Mouse (Mus musculus): ENCODE measurements around the gene Tmem209. TPM values are rescaled to one million over a fixed set of nuclear protein-coding genes. Genes with fewer than 3 reads are reported as not detected.

The Tmem209 gene
- polyA plus RNA-seq, 1 experiment from 2014 or later, result 30.3 TPM

- WGBS, result 78% methylated on average over 8 of the region's 8 CpGs
- ATAC-seq (ENCODE audit: low FRiP score, low read depth), result peak; percentile 34; the same call in 1 of the 2 replicates
Measured at GRCm38 (mm10) chr6:30477210-30477714, 32.3 kb downstream of the Tmem209 start.

DNA sequence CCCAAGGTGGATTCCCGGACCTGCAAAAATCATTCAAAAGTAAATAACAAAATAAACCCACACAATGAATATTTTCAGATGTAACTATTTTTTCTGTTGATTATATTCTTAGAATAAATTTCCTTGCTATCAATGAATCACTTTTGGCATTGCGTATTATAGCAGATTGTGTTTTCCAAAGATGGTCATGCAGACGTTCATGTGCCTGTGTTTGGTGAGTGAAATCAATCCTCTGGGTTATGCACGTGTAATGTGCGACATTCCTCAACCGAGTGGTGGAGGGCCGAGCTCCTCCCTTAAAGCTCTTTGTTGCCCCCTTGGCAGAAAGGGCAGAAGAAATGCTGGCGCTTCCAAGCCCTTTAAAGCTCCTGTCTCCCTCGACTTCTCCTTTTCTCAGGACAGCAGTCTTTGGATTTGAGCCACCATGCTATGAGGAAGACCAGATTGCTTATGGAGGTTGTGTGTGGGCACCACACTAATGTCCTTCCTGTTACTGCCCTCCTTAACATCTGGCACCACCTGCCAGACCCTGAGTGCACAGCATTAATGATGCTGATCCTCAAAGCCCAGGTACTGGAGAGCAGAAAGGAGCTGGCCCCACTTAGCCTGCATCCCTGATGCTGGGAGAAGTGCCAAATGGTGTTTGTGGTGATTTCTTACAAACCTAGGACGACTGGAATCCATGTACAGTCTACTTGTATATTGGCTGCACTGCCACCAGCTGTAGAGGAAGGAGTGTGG lies 33.4 kb downstream of the Tmem209 start:
- H3K4me2 ChIP-seq, result no peak overlapping the region
- H3K4me1 ChIP-seq (replicated peaks), result peaks cover 6% of the 10 kb centered on the region; the same call in 1 of the 2 replicates
- H3K36me3 ChIP-seq, result 0 out of 2 replicates have a peak, but pooled peaks cover 4% of the 10 kb centered on the region
- H3K9ac ChIP-seq, result no peak overlapping the region
- no peak for ATAC-seq (ENCODE audit: low FRiP score, low read depth)
- WGBS, result 77% methylated on average over 10 of the region's 10 CpGs
- H3K4me3 ChIP-seq, result no peak overlapping the region
- no peak overlapping the region for H3K27ac ChIP-seq (replicated peaks)
- H3K9me3 ChIP-seq, result no peaks in the 10 kb centered on the region
- no peaks in the 10 kb centered on the region for H3K27me3 ChIP-seq

More at GRCm38 (mm10) chr6:30477210-30477714, 32.3 kb downstream of the Tmem209 start:
- Histone ChIP-seq H3K4me3 (no peak overlapping the region), H3K9me3 (no peaks in the 10 kb centered on the region), H3K27me3 (no peaks in the 10 kb centered on the region), H3K4me1 (replicated peaks) (peaks cover 6% of the 10 kb centered on the region; the same call in 1 of the 2 replicates), H3K36me3 (peaks cover 9% of the 10 kb centered on the region; the same call in 1 of the 2 replicates), H3K4me2 (no peak overlapping the region), H3K9ac (no peak overlapping the region), H3K27ac (replicated peaks) (no peak overlapping the region)

DNA sequence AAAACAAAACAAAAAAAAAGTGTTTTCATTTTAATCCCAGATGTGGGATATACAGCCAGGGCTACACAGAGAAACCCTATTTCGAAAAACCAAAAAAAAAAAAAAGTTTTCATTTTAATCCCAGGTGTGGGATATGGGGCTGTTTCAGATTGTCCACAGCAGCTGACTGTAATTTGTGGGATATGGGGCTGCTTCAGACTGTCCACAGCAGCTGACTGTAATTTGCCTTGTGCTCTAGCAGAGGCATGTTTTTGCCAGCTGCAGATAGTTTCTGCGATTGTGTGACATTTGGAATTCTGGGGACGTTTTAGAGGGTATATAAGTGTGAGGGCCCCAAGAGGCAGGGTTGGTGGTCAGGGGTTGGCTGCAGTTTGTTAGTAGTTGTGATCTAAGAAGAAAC lies 37.9 kb downstream of the Tmem209 start:
- no peak for ATAC-seq (ENCODE audit: low FRiP score, low read depth)
- H3K4me3 ChIP-seq, result no peak overlapping the region
- H3K27ac ChIP-seq (replicated peaks), result no peak overlapping the region
- H3K4me1 ChIP-seq (replicated peaks), result peaks cover 19% of the 10 kb centered on the region
- H3K9me3 ChIP-seq, result no peaks in the 10 kb centered on the region
- no peak overlapping the region for H3K4me2 ChIP-seq
- WGBS, result 82% methylated on average over 3 of the region's 3 CpGs
- no peak overlapping the region for H3K9ac ChIP-seq
- H3K27me3 ChIP-seq, result no peaks in the 10 kb centered on the region
- no peaks in the 10 kb centered on the region for H3K36me3 ChIP-seq

- 38% methylated on average over 12 of the region's 12 CpGs for WGBS
- H3K27me3 ChIP-seq, result no peaks in the 10 kb centered on the region
- no peak overlapping the region for H3K4me3 ChIP-seq
- H3K27ac ChIP-seq (replicated peaks), result peak overlapping the region; percentile 9
- no peak overlapping the region for H3K9ac ChIP-seq
- peak; percentile 70 for ATAC-seq (ENCODE audit: low FRiP score, low read depth)
- no peak overlapping the region for H3K4me2 ChIP-seq
- no peaks in the 10 kb centered on the region for H3K36me3 ChIP-seq
- H3K4me1 ChIP-seq (replicated peaks), result peaks cover 19% of the 10 kb centered on the region
- H3K9me3 ChIP-seq, result no peaks in the 10 kb centered on the region
Measured at GRCm38 (mm10) chr6:30469370-30469769, 40.2 kb downstream of the Tmem209 start.

GRCm38 (mm10) chr6:30468684-30469083 lies 40.9 kb downstream of the Tmem209 start:
- Histone ChIP-seq H3K4me3 (no peak overlapping the region), H3K9me3 (no peaks in the 10 kb centered on the region), H3K27ac (replicated peaks) (no peak overlapping the region; the same call in 1 of the 2 replicates), H3K4me2 (no peak overlapping the region), H3K27me3 (no peaks in the 10 kb centered on the region), H3K4me1 (replicated peaks) (peaks cover 19% of the 10 kb centered on the region), H3K9ac (no peak overlapping the region), H3K36me3 (no peaks in the 10 kb centered on the region)
- 53% methylated on average over 12 of the region's 12 CpGs for WGBS
- no peak for ATAC-seq (ENCODE audit: low FRiP score, low read depth)

DNA sequence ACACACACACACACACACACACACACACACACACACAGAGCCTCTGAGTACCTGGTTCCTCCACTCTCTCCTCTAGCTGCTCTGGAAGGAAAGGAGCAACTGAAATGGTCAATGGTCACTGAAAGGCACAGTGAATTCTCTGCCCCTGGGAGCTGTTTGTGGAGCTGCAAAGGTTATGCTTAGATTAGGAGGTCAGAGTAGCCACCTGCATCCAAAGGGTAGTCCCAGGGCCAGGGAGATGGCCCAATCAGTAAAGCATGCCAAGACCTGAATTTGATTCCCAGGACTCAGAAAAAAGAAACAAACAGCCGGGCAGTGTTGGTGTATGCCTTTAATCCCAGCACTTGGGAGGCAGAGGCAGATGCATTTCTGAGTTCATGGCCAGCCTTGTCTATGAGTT lies 41.5 kb downstream of the Tmem209 start:
- ATAC-seq (ENCODE audit: low FRiP score, low read depth), result no peak
- Histone ChIP-seq H3K36me3 (no peaks in the 10 kb centered on the region), H3K27me3 (no peaks in the 10 kb centered on the region), H3K4me2 (no peak overlapping the region), H3K9ac (no peak overlapping the region), H3K27ac (replicated peaks) (no peak overlapping the region), H3K9me3 (no peaks in the 10 kb centered on the region), H3K4me1 (replicated peaks) (peaks cover 19% of the 10 kb centered on the region), H3K4me3 (no peak overlapping the region)
- 88% methylated on average over 1 of the region's 1 CpGs for WGBS

GRCm38 (mm10) chr6:30465586-30465985 lies 44.0 kb downstream of the Tmem209 start:
- H3K27me3 ChIP-seq, result no peaks in the 10 kb centered on the region
- 91% methylated on average over 11 of the region's 11 CpGs for WGBS
- peaks cover 37% of the 10 kb centered on the region for H3K4me1 ChIP-seq (replicated peaks)
- H3K4me2 ChIP-seq, result no peak overlapping the region
- ATAC-seq (ENCODE audit: low FRiP score, low read depth), result no peak
- H3K36me3 ChIP-seq, result no peaks in the 10 kb centered on the region
- no peak overlapping the region for H3K27ac ChIP-seq (replicated peaks)
- no peaks in the 10 kb centered on the region for H3K9me3 ChIP-seq
- H3K4me3 ChIP-seq, result no peak overlapping the region
- H3K9ac ChIP-seq, result no peak overlapping the region

GRCm38 (mm10) chr6:30462822-30463221 lies 46.8 kb downstream of the Tmem209 start:
- no peak overlapping the region for H3K4me3 ChIP-seq
- peaks cover 41% of the 10 kb centered on the region for H3K4me1 ChIP-seq (replicated peaks)
- H3K4me2 ChIP-seq, result no peak overlapping the region
- WGBS, result 50% methylated on average over 7 of the region's 7 CpGs
- no peak for ATAC-seq (ENCODE audit: low FRiP score, low read depth)
- H3K27ac ChIP-seq (replicated peaks), result peak overlapping the region; percentile 49
- H3K36me3 ChIP-seq, result no peaks in the 10 kb centered on the region
- H3K27me3 ChIP-seq, result no peaks in the 10 kb centered on the region
- no peak overlapping the region for H3K9ac ChIP-seq
- H3K9me3 ChIP-seq, result no peaks in the 10 kb centered on the region

GRCm38 (mm10) chr6:30461755-30462344 lies 47.7 kb downstream of the Tmem209 start:
- no peaks in the 10 kb centered on the region for H3K27me3 ChIP-seq
- H3K27ac ChIP-seq (replicated peaks), result peak overlapping the region; percentile 98
- H3K36me3 ChIP-seq, result no peaks in the 10 kb centered on the region
- WGBS, result 86% methylated on average over 13 of the region's 13 CpGs
- peaks cover 35% of the 10 kb centered on the region for H3K4me1 ChIP-seq (replicated peaks)
- ATAC-seq (ENCODE audit: low FRiP score, low read depth), result no peak
- H3K9me3 ChIP-seq, result no peaks in the 10 kb centered on the region
- no peak overlapping the region for H3K4me2 ChIP-seq
- no peak overlapping the region for H3K9ac ChIP-seq
- H3K4me3 ChIP-seq, result no peak overlapping the region

- H3K4me1 ChIP-seq (replicated peaks), result peaks cover 35% of the 10 kb centered on the region
- H3K36me3 ChIP-seq, result no peaks in the 10 kb centered on the region
- H3K27me3 ChIP-seq, result no peaks in the 10 kb centered on the region
- H3K4me2 ChIP-seq, result peak overlapping the region; percentile 62
- H3K27ac ChIP-seq (replicated peaks), result peak overlapping the region; percentile 98
- peak overlapping the region; percentile 55 for H3K9ac ChIP-seq
- H3K9me3 ChIP-seq, result no peaks in the 10 kb centered on the region
- no peak overlapping the region for H3K4me3 ChIP-seq
- 18% methylated on average over 19 of the region's 19 CpGs for WGBS
- peak; percentile 94 for ATAC-seq (ENCODE audit: low FRiP score, low read depth)
Measured at GRCm38 (mm10) chr6:30460750-30461446, 48.7 kb downstream of the Tmem209 start.

DNA sequence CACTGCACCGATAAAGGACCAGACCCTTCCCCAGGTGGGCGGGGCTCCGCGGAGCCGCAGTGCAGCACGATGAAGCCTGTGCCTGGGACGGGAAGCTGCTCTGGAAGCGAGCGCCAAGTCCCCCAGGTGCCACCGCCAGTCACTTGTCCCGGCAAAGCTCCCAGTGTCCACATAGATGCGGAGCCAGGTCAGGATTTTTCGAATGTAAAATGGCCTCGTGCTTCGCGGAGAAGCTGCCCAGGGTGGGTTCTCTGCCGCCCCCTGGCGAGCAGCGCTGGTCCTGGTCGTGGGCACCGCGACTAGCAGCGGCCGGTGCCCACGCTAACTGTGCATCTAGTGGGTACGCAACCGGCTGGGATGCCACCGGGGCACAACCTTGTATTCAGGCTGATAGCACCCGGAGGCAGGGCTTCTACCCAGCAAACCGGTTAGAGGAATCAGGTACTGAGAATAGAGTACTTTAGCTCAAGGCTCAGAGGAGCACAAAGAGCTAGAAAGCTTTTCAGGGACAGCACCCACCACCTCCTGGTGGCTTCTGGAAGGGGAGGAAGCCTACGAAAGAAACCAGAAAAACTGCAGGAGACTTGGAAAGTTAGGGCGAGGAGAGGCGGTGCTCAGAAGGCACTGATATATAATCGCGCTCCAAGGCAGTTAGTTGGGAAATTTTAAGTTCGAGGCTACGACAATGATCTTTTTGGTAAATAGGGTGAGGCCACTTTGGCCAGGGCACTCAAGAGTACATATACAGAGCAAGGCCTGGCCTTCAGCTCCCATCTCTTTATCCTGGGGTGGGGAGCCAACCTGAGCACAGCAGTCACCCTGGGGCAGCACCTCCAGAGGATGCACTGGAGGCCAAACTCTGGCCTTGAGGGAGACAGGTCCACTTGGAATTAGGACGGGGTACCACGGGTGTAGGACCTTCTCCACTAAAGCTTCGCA lies 49.5 kb downstream of the Tmem209 start:
- ATAC-seq (ENCODE audit: low FRiP score, low read depth), result peak; percentile 15
- Histone ChIP-seq H3K9me3 (no peaks in the 10 kb centered on the region), H3K4me2 (peak overlapping the region; percentile 62), H3K36me3 (no peaks in the 10 kb centered on the region; the same call in 1 of the 2 replicates), H3K9ac (peak overlapping the region; percentile 55), H3K27me3 (no peaks in the 10 kb centered on the region), H3K4me3 (peak overlapping the region; percentile 37), H3K27ac (replicated peaks) (peak overlapping the region; percentile 98), H3K4me1 (replicated peaks) (peaks cover 35% of the 10 kb centered on the region)
- WGBS, result 5% methylated on average over 40 of the region's 40 CpGs

Data from hindbrain, embryonic 15.5 days (tissue).